Mouse (Mus musculus): ENCODE results near the gene Tnni3.

Gene Tnni3

DNA sequence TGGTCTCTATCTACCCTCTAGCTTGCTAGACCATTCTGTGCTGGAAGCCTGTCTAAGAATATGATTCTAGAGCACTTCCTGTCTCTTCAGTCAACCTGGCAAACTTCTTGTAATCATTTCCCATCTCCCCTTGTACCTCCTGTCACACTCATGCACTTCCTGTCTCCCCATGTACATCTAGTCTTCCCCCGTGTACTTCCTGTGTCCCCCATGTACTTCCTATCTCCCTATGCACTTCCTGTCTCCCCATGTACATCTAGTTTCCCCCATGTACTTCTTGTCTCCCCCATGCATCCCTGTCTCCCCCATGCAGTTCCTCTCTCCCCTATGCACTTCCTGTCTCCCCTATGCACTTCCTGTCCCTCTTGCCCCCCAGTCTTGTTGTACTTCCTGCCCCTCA lies 5.5 kb downstream of the Tnni3 start:
- no peak for DNase-seq

DNA sequence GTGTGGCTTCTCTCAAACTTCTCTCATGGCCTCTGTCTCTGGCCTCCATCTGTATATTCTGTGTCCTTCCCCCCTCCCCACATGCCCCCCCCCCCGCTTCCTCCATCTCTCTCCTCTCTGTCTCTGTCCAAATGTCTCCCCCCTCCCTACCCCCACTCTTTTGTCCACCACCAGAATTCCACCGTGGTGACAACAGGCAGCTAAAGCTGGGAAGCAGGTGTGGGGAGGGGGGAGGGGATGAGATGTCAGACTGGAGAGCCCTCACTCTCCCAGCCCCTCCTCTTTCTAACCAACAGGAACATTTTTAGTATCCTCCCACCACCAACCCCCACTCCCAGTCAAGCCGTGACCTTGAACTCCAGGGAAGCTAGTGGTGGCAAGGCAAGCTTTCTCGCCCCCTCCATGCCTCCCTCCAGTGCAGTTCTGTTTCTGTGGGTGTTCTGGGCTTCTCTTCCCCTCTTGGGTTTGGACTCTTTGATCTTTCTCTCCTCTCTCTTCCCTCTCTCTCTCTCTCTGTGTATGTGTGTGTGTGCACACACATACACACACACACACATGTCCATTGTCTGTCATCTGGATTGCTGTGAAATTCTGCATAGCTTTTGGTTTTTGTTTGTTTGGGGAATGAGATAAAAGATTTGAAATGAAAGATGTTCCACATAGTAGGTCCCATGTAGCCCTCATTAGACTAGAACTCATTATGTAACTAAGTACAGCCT lies 7.5 kb downstream of the Tnni3 start, which contains the start of gene Tnnt1:
Gene Tnnt1, minus strand, starts transcription at position 51 of the 719 bp plus-strand sequence.
- no peak for DNase-seq

GRCm38 (mm10) chr7:4515853-4516252 lies 8.2 kb downstream of the Tnni3 start:
- DNase-seq = no peak

- DNase-seq = no peak
Measured at GRCm38 (mm10) chr7:4513829-4514712, 10.0 kb downstream of the Tnni3 start.

DNA sequence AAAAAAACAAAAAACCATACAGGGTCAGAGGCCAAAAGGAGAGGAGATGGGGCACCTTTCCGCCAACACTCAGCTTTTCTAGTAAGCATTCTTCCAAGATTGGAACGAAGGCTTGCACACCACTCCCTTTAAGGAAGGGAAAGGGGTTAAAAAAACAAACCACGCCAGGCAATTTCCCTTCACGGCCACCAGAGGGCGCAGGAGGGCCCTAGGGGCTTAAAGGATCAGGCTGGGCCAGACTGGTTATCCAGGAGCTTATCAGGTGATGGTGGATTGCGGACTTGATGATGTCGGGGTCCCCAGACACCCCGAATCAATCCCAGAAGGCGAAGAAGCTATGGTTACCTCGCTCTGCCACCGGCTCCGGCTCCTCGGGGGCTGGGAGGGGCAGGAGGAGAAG lies 10.8 kb downstream of the Tnni3 start:
- peak; percentile 50 for DNase-seq

DNA sequence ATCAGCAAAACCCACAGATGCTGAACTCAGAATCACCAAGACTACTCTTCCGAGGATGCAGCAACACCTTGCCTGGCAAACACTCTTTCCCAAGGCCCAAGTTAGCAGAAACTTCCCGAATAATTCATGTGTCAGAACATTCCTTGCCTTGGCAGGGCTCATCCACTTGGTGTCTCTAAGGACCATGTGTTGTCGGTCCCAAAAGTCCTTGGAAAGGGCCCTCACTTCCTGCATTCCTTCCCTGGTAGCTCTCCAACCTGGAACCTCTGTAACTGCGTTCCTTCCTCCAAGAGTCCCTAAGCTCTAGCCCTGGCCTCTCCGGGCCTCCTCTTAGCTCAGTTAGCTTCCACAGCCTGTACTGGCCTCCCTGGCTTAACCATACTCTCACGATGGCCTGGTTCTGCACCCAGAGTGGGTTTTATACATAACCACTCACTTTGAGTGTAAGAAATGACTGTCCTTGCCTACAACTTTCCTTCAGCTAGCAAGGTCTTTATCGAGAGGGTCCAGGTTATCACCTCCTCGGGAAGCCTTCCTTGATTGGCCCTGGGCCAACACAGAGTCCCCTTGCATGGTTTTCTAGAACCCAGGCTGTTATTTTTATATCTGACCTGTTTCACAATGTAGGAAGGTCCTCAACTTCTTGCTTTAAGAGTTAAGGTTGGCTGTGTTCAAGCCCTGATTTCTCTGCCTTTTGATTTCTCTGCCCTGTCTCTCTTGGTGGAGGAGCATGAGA lies 12.4 kb downstream of the Tnni3 start:
- DNase-seq = peak; percentile 50

DNA sequence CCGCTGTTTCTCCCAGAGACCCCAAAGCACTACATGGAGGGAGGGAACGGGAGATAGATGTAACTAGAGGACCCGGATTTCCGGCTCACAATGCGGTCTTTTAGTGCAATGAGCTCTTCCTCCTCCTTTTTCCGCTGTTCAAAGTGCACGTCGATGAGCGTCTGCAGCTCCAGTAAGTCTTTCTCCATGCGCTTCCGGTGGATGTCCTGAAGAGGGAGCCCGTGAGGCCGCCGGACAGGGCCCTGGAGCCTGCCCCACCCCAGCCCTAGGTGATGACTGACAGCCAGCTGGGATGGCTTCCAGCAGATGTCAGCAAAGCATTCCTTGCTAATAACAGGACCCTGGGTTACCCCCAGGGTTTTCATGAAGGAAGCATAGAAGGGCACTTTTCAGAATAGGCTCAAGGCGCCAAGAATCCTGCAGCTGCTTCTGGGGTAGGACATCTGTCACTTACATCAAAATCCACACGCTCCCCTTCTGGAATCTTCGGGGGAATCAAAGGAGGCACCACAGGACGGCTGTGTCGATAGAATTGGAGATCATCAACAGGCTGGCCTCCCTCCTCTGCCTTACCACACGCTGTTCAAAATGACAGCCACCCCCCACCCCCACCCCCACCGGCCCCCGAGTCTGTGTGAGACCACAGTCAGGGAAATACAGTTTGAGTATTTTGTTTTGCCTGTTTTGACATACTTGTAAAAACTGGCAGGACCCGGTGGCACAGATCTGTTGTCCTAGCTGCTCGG lies 14.0 kb downstream of the Tnni3 start:
- DNase-seq = peak; percentile 86

GRCm38 (mm10) chr7:4508739-4509116 lies 15.3 kb downstream of the Tnni3 start:
- no peak for DNase-seq

DNA sequence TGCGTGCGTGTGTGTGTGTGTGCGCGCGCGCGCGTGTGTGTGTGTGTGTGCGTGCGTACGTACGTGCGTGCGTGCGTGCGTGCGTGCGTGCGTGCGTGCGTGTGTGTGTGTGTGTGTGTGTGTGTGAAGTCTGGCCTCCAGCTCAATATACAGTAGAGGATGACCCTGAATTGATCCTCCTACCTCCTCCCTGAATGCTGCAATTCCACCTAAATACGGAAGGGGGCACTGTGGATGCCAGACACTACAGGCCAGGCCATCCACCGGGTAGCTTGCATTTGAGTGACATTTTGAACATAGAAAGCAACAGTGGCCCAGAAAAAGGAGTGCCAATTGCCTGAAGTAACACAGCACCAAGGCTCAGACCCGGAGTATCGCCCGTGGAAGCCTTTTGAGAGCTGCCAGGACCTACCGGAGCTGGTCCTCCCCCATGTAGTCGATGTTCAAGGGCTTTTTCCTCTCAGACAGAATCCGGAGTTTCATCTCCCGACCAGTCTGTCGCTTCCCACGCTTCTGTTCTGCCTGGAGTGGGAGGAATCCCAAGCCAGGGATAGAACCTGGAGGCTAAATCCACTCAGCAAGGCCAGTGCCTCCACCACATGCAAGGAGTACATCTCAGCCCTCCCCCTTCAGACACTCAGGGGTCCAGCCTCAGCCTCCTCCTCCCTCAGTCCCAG lies 15.8 kb downstream of the Tnni3 start:
- DNase-seq = no peak

GRCm38 (mm10) chr7:4507220-4507619 lies 16.8 kb downstream of the Tnni3 start:
- DNase-seq = no peak

DNA sequence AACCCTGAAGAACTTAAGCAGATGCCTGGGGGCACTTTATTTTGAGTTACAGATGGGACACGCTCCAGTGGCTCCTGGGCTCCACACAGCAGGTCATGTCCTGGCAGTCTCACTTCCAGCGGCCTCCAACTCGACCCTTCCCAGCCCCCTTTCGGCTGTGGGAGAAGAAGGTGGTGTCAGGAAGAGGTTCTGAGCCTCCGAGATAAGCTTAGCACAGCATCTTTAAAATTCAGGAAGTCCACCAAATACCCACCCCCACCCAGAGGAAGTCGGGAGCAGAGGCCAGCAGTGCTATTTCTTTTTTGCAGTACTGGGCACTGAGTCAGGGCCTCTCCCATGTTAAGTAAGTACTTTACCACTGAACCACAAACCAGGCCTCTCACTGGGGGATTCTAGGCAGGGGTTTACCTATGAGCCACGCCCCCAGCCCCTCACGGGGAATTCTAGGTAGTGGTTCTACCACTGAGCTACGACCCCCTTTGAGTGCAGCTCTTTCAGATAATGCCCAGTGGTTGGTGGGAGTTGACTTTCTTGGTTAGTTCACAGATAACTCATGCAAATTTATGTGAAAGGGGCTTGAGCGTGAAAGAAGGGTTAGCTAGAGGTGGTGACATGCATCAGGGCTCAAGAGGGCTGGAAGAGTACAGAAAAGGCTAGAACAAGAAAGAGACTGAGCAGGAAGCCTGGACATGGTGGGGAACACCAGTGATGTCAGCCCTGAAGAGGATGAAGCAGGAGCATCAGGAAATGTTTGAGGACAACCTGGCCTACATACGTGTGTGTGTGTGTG lies 19.2 kb downstream of the Tnni3 start:
- DNase-seq = peak; percentile 29

GRCm38 (mm10) chr7:4503858-4504257 lies 20.2 kb downstream of the Tnni3 start:
- no peak for DNase-seq

GRCm38 (mm10) chr7:4503100-4503499 lies 20.9 kb downstream of the Tnni3 start:
- no peak for DNase-seq

DNA sequence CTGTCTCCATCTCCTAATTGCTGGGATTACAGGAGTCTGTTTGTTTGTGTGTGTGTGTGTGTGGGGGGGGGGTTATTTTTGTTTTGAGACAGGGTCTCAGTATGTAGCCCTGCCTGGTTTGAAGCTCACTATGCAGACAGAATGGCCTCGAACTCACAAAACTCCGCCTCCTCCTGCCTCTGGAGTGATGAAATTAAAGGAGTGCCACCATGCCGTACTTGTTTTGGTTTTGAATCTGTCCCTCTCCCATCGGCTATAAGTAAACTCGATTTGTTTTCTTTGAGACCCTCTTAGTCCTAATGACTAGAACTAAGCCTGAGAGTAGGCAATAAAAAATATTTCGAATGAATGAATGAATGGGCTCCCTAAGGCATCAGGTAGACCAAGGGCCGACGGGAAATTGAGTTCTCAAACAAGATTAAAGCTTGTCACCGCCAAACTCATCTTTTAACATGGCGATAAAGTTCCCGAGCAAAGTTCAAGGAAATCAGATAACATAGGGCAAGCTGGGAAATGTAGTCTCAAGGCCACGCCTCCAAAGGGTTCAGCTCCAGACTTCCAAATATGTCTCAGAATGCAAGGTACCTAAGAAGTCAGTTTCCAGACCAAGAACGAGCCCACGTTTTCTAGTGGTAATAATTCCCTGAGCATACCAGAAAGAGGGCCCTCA lies 21.5 kb downstream of the Tnni3 start:
- DNase-seq = peak; percentile 83

DNA sequence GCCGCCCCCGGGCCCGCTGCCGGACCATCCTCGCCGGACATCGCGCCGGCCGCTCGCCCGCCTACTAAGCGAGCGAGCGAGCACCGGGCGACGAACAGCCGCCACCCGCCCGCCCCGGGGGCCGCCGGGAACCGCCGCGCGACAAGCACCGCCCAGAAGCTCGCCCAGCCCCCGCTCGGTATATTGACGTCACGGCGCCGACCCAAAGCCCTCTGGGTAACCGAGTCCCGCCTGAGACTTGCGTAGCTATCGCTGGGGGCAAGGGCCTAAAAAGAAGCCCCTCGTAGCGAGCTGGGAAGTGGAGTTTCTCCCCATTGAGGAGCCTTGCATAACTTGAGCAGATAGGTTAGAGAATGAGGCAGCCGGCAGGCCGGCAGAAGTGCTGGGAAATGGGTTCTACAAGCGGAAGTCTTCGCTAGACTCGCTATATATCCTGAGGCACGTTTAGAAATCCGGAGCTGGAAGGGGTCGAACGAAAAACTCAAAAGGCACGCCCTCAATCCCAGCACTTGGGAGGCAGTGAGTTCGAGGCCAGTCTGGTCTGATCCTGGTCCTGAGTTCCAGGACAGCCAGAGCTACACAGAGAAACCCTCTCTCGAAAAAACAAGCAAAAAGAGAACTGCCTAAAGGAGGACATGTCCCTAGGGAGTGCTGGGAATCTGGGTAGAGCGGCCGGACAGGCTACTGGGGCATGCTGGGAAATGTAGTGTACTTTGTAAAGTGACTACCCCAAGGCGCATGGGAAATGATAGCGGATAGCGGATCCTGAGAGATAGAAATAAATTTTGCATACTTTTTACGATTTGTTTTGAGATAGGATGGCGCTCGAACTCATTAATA lies 22.3 kb downstream of the Tnni3 start, which contains the start of gene Ppp1r12c:
Gene Ppp1r12c, minus strand, starts transcription at position 123 of the 840 bp plus-strand sequence.
- peak; percentile 96 for DNase-seq

DNA sequence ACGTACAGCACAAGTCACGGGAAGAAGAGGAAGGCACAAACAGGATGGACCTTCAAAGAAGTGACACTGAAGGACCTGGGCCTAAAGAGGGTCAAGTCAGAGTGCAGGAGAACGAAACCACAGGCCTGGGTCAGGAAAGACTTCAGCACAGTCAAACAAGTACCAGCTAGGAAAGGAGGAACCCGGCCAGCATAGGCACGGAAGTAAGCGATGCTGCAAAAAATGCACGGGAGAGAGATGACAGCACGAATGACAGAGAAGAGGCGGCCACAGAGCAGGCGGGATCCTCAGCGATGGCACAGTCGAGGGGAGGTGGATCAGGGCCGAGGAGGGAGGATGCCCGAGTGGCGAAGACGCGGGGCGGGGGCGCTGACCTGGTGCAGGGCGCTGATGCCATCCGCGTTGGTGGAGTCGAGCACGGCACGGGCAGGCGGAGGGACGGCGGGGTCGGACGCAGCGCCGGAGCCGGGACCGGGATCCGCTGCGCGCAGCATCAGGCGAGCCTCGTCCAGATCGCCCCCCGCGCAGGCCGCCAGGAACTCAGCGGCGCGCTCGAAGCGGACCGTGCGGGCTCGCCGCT lies 23.0 kb downstream of the Tnni3 start:
- peak; percentile 54 for DNase-seq

DNA sequence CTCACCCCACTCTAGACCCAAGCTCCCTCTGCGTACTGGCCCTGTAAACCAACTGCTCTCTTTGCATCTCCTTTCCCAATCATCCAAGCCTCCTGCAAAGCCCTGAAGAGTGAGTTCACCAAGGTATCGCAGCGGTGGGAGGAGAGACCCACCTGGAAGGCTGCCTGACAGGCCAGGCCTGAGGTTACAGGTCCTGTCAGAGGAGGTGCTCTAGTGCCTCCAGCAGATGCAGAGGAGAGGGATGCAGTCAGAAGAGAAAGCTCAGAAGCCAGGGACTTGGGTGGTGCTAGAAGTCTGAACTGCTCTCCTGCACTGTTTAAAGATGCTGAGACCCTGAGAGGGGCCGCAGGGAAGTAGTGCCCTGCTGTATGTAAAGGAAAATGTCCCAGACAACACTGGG lies 25.0 kb downstream of the Tnni3 start:
- no peak for DNase-seq

- DNase-seq = peak; percentile 94
Measured at GRCm38 (mm10) chr7:4498251-4498650, 25.8 kb downstream of the Tnni3 start.

- DNase-seq = no peak
Measured at GRCm38 (mm10) chr7:4497271-4497903, 26.6 kb downstream of the Tnni3 start.
